Mouse (Mus musculus): ENCODE results near the gene Wars. TPM values are rescaled to one million over a fixed set of nuclear protein-coding genes. Genes with fewer than 3 reads are reported as not detected.

The Wars gene
- polyA plus RNA-seq, 1 experiment from 2014 or later = 113 TPM

DNA sequence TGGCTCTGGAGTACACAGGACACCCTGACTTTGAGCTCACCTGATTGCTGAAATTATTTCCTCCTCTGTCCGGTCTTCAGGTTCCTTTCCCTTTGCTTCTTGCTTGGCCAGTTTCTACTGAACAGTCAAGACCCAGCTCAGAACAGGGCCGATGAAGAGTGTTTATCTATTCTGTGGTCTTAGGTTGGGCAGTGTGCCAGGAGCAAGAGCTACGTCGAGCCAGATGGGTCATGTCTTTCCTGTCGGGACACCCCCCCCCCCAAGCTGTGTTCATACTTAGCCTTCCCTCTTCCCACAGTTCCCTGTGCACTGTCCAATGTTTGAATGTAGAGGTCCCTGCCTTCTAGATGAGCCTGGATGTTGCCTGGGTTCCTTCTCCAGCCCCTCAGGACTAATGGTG is 7.4 kb upstream of the Wars start:
- no peak overlapping the region for H3K4me2 ChIP-seq (ENCODE audit: low read length)
- no peak overlapping the region for H3K9ac ChIP-seq (replicated peaks; ENCODE audit: low read depth, low read length)
- H3K4me3 ChIP-seq (replicated peaks; ENCODE audit: low read length) = no peak overlapping the region
- H3K9me3 ChIP-seq (ENCODE audit: control insufficient read depth, low read length) = no peaks in the 10 kb centered on the region
- 72% methylated on average over 5 of the region's 5 CpGs for WGBS
- H3K27ac ChIP-seq (ENCODE audit: low read length) = no peak overlapping the region
- no peaks in the 10 kb centered on the region for H3K36me3 ChIP-seq (ENCODE audit: control insufficient read depth, insufficient read depth)
- ATAC-seq = no peak
- H3K27me3 ChIP-seq (replicated peaks; ENCODE audit: control insufficient read depth, insufficient read depth, low read length) = no peaks in the 10 kb centered on the region
- H3K4me1 ChIP-seq (replicated peaks; ENCODE audit: control insufficient read depth, insufficient read depth, low read length) = peaks cover 19% of the 10 kb centered on the region

DNA sequence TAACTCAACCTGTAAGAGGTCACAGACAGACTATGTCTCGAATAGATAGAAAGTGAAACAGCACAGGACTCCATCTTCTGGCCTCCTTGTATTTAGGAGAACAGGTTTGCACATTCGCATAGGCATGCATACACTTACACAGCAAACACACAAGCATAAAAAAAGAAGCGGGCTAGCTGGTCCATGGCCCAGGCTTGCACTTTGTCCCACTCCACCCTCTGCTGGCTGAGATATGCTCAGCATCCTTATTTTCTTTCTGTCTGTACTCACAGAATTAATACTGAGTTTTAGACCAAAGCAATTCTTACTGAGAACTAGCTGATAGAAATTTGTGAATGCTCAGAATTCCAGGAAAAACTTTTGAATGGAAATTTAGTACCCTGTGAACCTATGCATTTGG is 2.0 kb upstream of the Wars start:
- Histone ChIP-seq H3K9me3 (ENCODE audit: control insufficient read depth, low read length) (no peaks in the 10 kb centered on the region), H3K4me1 (replicated peaks; ENCODE audit: control insufficient read depth, insufficient read depth, low read length) (peaks cover 19% of the 10 kb centered on the region), H3K27ac (ENCODE audit: low read length) (no peak overlapping the region), H3K4me3 (replicated peaks; ENCODE audit: low read length) (no peak overlapping the region), H3K9ac (replicated peaks; ENCODE audit: low read depth, low read length) (no peak overlapping the region), H3K27me3 (replicated peaks; ENCODE audit: control insufficient read depth, insufficient read depth, low read length) (no peaks in the 10 kb centered on the region), H3K36me3 (ENCODE audit: control insufficient read depth, insufficient read depth) (no peaks in the 10 kb centered on the region), H3K4me2 (ENCODE audit: low read length) (no peak overlapping the region)
- WGBS = 85% methylated on average over 3 of the region's 3 CpGs
- ATAC-seq = no peak

DNA sequence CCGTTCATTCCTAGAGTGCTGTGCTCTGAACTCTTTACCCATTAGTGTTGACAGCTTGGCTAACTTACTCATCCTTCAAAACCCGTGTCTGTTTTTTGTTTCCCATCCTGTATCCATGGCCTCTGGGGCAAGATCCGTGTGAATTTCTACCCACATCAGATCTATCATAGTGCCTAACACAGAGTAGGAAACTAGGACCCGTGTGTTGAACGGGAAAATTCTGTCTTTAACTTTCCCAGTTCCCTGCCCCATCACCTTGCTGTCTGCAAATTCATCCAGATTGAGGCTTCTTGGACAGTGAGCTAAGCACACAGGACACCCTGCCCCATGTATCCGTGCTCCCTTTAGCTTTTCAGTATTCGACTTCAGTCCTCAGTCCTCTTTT is 450 bp upstream of the Wars start:
- Histone ChIP-seq H3K4me2 (ENCODE audit: low read length) (peak overlapping the region; percentile 96), H3K9ac (replicated peaks; ENCODE audit: low read depth, low read length) (peak overlapping the region; percentile 69), H3K27me3 (replicated peaks; ENCODE audit: control insufficient read depth, insufficient read depth, low read length) (no peaks in the 10 kb centered on the region), H3K36me3 (ENCODE audit: control insufficient read depth, insufficient read depth) (no peaks in the 10 kb centered on the region), H3K27ac (ENCODE audit: low read length) (no peak overlapping the region), H3K4me1 (replicated peaks; ENCODE audit: control insufficient read depth, insufficient read depth, low read length) (peaks cover 19% of the 10 kb centered on the region), H3K4me3 (replicated peaks; ENCODE audit: low read length) (peak overlapping the region; percentile 76), H3K9me3 (ENCODE audit: control insufficient read depth, low read length) (no peaks in the 10 kb centered on the region)
- ATAC-seq = no peak
- whole genome bisulfite sequencing = 0% methylated on average over 7 of the region's 7 CpGs

DNA sequence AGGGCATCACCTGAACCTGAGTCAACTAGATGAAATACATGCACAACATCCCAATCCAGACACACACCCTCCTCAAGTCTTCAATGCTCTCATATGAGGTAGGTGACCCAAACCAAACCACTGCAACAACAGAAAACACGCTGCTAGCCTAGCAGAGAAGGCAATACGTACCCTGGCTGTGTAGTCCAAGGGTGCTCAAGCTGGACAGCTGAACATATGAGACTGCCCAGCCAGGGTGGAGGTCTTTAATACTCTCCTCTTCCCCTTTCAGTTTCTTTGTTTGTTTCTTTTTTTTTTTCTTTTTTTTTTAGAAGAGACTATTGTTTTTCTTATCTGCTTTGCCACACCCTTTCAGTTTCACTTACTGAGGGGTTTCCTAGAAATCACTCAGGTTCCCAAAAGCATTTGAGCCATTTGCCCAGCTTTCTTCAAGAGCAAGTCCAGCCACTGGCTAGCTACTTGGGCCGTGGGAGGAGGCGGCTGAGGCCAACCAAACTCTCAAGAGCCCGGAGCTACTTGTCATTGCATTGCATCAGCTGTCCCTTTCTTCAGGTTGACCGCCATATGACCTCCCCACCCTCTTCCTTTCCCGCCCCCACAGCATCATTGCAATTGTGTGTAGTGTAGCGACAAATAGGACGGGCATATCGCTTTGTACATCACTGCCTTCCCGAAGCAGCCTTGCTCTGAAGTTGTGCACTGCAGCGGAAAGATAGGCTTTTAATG is 822 bp downstream of the Wars start, which contains the start of gene Wdr25:
Gene Wdr25, plus strand, starts transcription at position 643 of the 726 bp plus-strand sequence.
- peak within 1 kb of the TSS; percentile 71 for H3K9ac ChIP-seq (replicated peaks; ENCODE audit: low read depth, low read length)
- H3K9me3 ChIP-seq (ENCODE audit: control insufficient read depth, low read length) = no peaks in the 10 kb centered on the region
- peaks cover 19% of the 10 kb centered on the region for H3K4me1 ChIP-seq (replicated peaks; ENCODE audit: control insufficient read depth, insufficient read depth, low read length)
- ATAC-seq = no peak
- no peaks in the 10 kb centered on the region for H3K36me3 ChIP-seq (ENCODE audit: control insufficient read depth, insufficient read depth)
- H3K27me3 ChIP-seq (replicated peaks; ENCODE audit: control insufficient read depth, insufficient read depth, low read length) = no peaks in the 10 kb centered on the region
- H3K27ac ChIP-seq (ENCODE audit: low read length) = no peak within 1 kb of the TSS
- H3K4me2 ChIP-seq (ENCODE audit: low read length) = peak within 1 kb of the TSS; percentile 96
- H3K4me3 ChIP-seq (replicated peaks; ENCODE audit: low read length) = peak within 1 kb of the TSS; percentile 76
- WGBS = 21% methylated on average over 12 of the region's 12 CpGs

- peaks cover 17% of the 10 kb centered on the region; the same call in 1 of the 2 replicates for H3K36me3 ChIP-seq (ENCODE audit: control insufficient read depth, insufficient read depth)
- peaks cover 13% of the 10 kb centered on the region for H3K4me1 ChIP-seq (replicated peaks; ENCODE audit: control insufficient read depth, insufficient read depth, low read length)
- H3K27ac ChIP-seq (ENCODE audit: low read length) = no peak overlapping the region
- no peaks in the 10 kb centered on the region for H3K9me3 ChIP-seq (ENCODE audit: control insufficient read depth, low read length)
- no peaks in the 10 kb centered on the region for H3K27me3 ChIP-seq (replicated peaks; ENCODE audit: control insufficient read depth, insufficient read depth, low read length)
- H3K4me2 ChIP-seq (ENCODE audit: low read length) = no peak overlapping the region
- no peak for ATAC-seq
- H3K4me3 ChIP-seq (replicated peaks; ENCODE audit: low read length) = no peak overlapping the region
- WGBS = 66% methylated on average over 4 of the region's 4 CpGs
- H3K9ac ChIP-seq (replicated peaks; ENCODE audit: low read depth, low read length) = no peak overlapping the region
These were observed 5.3 kb downstream of the Wars start for GRCm38 (mm10) chr12:108888632-108889031.

- Histone ChIP-seq H3K4me2 (ENCODE audit: low read length) (no peak overlapping the region), H3K4me3 (replicated peaks; ENCODE audit: low read length) (no peak overlapping the region), H3K4me1 (replicated peaks; ENCODE audit: control insufficient read depth, insufficient read depth, low read length) (no peaks in the 10 kb centered on the region), H3K9me3 (ENCODE audit: control insufficient read depth, low read length) (no peaks in the 10 kb centered on the region), H3K36me3 (ENCODE audit: control insufficient read depth, insufficient read depth) (peaks cover 20% of the 10 kb centered on the region; the same call in 1 of the 2 replicates), H3K27me3 (replicated peaks; ENCODE audit: control insufficient read depth, insufficient read depth, low read length) (no peaks in the 10 kb centered on the region), H3K27ac (ENCODE audit: low read length) (no peak overlapping the region), H3K9ac (replicated peaks; ENCODE audit: low read depth, low read length) (no peak overlapping the region)
- ATAC-seq = no peak
- 94% methylated on average over 4 of the region's 4 CpGs for WGBS
These were observed 6.9 kb downstream of the Wars start for GRCm38 (mm10) chr12:108887077-108887476.

DNA sequence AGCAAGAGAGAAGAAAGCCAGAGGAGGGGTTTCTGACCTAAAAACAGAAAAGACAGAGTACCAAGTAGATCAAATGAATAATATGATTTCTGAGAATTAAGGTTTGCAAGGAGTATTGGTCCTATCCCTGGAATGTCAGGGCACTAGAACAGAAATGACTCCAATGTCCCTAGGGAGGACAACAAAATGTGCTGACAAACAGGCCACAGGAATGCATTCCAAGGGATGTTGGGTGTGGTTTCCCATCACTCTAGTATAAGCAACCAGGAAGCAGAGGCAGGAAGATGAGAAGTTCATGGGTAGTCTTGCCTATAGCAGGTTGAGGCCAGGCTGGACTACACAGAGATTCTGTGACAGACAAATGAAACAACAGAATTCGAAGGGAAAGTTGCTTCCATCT is 8.1 kb downstream of the Wars start:
- ATAC-seq = no peak
- 91% methylated on average over 1 of the region's 1 CpGs for WGBS
- Histone ChIP-seq H3K27me3 (replicated peaks; ENCODE audit: control insufficient read depth, insufficient read depth, low read length) (no peaks in the 10 kb centered on the region), H3K27ac (ENCODE audit: low read length) (no peak overlapping the region), H3K36me3 (ENCODE audit: control insufficient read depth, insufficient read depth) (peaks cover 20% of the 10 kb centered on the region; the same call in 1 of the 2 replicates), H3K4me3 (replicated peaks; ENCODE audit: low read length) (no peak overlapping the region), H3K9ac (replicated peaks; ENCODE audit: low read depth, low read length) (no peak overlapping the region), H3K4me2 (ENCODE audit: low read length) (no peak overlapping the region), H3K9me3 (ENCODE audit: control insufficient read depth, low read length) (no peaks in the 10 kb centered on the region), H3K4me1 (replicated peaks; ENCODE audit: control insufficient read depth, insufficient read depth, low read length) (no peaks in the 10 kb centered on the region)

GRCm38 (mm10) chr12:108882776-108883175 is 11.2 kb downstream of the Wars start:
- Histone ChIP-seq H3K4me3 (replicated peaks; ENCODE audit: low read length) (no peak overlapping the region), H3K9me3 (ENCODE audit: control insufficient read depth, low read length) (no peaks in the 10 kb centered on the region), H3K36me3 (ENCODE audit: control insufficient read depth, insufficient read depth) (peaks cover 18% of the 10 kb centered on the region; the same call in 1 of the 2 replicates), H3K27me3 (replicated peaks; ENCODE audit: control insufficient read depth, insufficient read depth, low read length) (no peaks in the 10 kb centered on the region), H3K4me1 (replicated peaks; ENCODE audit: control insufficient read depth, insufficient read depth, low read length) (no peaks in the 10 kb centered on the region), H3K27ac (ENCODE audit: low read length) (no peak overlapping the region), H3K9ac (replicated peaks; ENCODE audit: low read depth, low read length) (no peak overlapping the region), H3K4me2 (ENCODE audit: low read length) (no peak overlapping the region)
- ATAC-seq = no peak
- 89% methylated on average over 8 of the region's 8 CpGs for WGBS

GRCm38 (mm10) chr12:108881192-108881591 is 12.8 kb downstream of the Wars start:
- no peak overlapping the region for H3K27ac ChIP-seq (ENCODE audit: low read length)
- H3K4me1 ChIP-seq (replicated peaks; ENCODE audit: control insufficient read depth, insufficient read depth, low read length) = no peaks in the 10 kb centered on the region
- no peak overlapping the region for H3K4me2 ChIP-seq (ENCODE audit: low read length)
- no peaks in the 10 kb centered on the region for H3K9me3 ChIP-seq (ENCODE audit: control insufficient read depth, low read length)
- no peak overlapping the region for H3K4me3 ChIP-seq (replicated peaks; ENCODE audit: low read length)
- H3K9ac ChIP-seq (replicated peaks; ENCODE audit: low read depth, low read length) = no peak overlapping the region
- no peaks in the 10 kb centered on the region for H3K27me3 ChIP-seq (replicated peaks; ENCODE audit: control insufficient read depth, insufficient read depth, low read length)
- WGBS = 83% methylated on average over 3 of the region's 3 CpGs
- no peak for ATAC-seq
- H3K36me3 ChIP-seq (ENCODE audit: control insufficient read depth, insufficient read depth) = peaks cover 11% of the 10 kb centered on the region
